Mouse (Mus musculus) liver, embryonic 14.5 days (tissue): Measurements from ENCODE around the gene C2cd4c. TPM values are rescaled to one million over a fixed set of nuclear protein-coding genes. Genes with fewer than 3 reads are reported as not detected.

Source experiments
- ATAC-seq: fragments of 200-750 bp; cut with Nextera tagmentation; 2 replicates; pipeline ENCODE4 v1.8.0; 2017; ENCODE audit warnings: moderate number of reproducible peaks, mild to moderate bottlenecking, moderate library complexity; ENCODE audit not compliant: insufficient read depth
- DNase-seq, 3 experiments: peaks; one replicate each; pipeline ENCODE4 v3.0.0-alpha.2; 2012 to 2013; ENCODE audit warnings: low read depth in 3 of 3, low spot score in 3 of 3
- H3K27ac ChIP-seq: fragments of 300-500 bp; sonication (generic); 2 replicates; pipeline ENCODE4 v1.5.1; 2014; ENCODE audit warnings: moderate library complexity, mild to moderate bottlenecking, control low read depth, inconsistent platforms
- H3K27me3 ChIP-seq: fragments of 300-500 bp; sonication (generic); 2 replicates; pipeline ENCODE4 v1.6.1; 2014; ENCODE audit warnings: mild to moderate bottlenecking, low read length, moderate library complexity; ENCODE audit not compliant: control insufficient read depth, insufficient read depth
- H3K36me3 ChIP-seq: fragments of 300-500 bp; sonication (generic); replicated peaks from 2 replicates; pipeline ENCODE4 v1.6.1; 2014; ENCODE audit warnings: low read depth; ENCODE audit not compliant: control insufficient read depth, insufficient read depth
- H3K4me1 ChIP-seq, 2 experiments: fragments of 200-500 bp in 1 of 2; fragments of 300-500 bp in 1 of 2; sonication (generic) in 1 of 2; replicated peaks; 2 replicates each; pipeline ENCODE4 v1.6.1; 2012 to 2014; ENCODE audit warnings: antibody characterized with exemption in 1 of 2, inconsistent platforms in 1 of 2, low read length in 1 of 2; ENCODE audit not compliant: control insufficient read depth in 2 of 2, insufficient read depth in 2 of 2
- H3K4me2 ChIP-seq: fragments of 300-500 bp; sonication (generic); 2 replicates; pipeline ENCODE4 v1.6.1; 2014; ENCODE audit warnings: low read depth, mild to moderate bottlenecking, control low read depth, moderate library complexity
- H3K4me3 ChIP-seq, 2 experiments: fragments of 200-500 bp in 1 of 2; fragments of 300-500 bp in 1 of 2; sonication (generic) in 1 of 2; 2 replicates each; pipeline ENCODE4 v1.5.1; 2012 to 2014; ENCODE audit warnings: low read depth in 2 of 2, low read length in 2 of 2, mild to moderate bottlenecking in 2 of 2, control low read depth in 1 of 2, inconsistent platforms in 1 of 2, moderate library complexity in 1 of 2; ENCODE audit not compliant: insufficient read depth in 1 of 2
- H3K9ac ChIP-seq: fragments of 300-500 bp; sonication (generic); replicated peaks from 2 replicates; pipeline ENCODE4 v1.6.1; 2014; ENCODE audit warnings: mild to moderate bottlenecking, control low read depth, moderate library complexity
- H3K9me3 ChIP-seq: fragments of 300-500 bp; sonication (generic); 2 replicates; pipeline ENCODE4 v1.6.1; 2016; ENCODE audit warnings: low read length, mixed read lengths; ENCODE audit not compliant: control insufficient read depth
- CTCF ChIP-seq: IDR thresholded peaks from 2 replicates; pipeline ENCODE4 v1.5.1; 2016; ENCODE audit warnings: antibody characterized with exemption, low read depth, control low read depth
- EP300 ChIP-seq: IDR thresholded peaks from 2 replicates; pipeline ENCODE4 v1.6.1; 2016; ENCODE audit warnings: antibody characterized with exemption, low read depth
- WGBS: fragments of 180-500 bp; shearing (Covaris S2); extraction: QIAGEN DNeasy Blood & Tissue Kit; methylation state at CpG from one replicate; pipeline ENCODE4 v1.1.7; 2014; ENCODE audit not compliant: insufficient replicate concordance; 5-methylcytosine and 5-hydroxymethylcytosine counted together
- polyA plus RNA-seq, 2 experiments: library from polyadenylated mRNA; depleted of rRNA in 1 of 2; stranded (reverse) in 1 of 2; unstranded in 1 of 2; fragments of >200 nt; fragmentation: Nextera tagmentation in 1 of 2; extraction: Ambion mirVana in 1 of 2; gene quantifications; 2 replicates each; pipeline versions ENCODE4 v1.2.1 to v1.2.3; 2012 to 2014

C2cd4c gene
- polyA plus RNA-seq, 2 experiments = 0.01 TPM; not detected in 1

DNA sequence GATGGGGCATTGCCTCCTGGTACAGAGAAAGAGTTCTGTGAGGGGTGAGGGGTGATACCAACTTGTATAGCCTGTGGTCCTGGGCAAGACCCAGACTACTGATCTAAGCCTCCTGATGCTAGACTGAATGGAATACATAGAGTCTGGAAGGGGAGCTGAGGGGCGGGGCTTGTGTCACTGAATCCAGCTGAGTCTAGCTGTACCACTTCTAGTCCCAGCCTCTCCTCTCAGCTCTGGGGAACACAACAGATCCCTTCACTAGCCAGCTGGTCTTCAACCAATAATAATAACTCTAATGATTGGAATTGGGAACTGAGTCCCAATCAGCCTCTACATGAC lies 449 bp upstream of the C2cd4c start:
- TF ChIP-seq EP300 (no peak), CTCF (no peak)
- DNase-seq = no peak
- 33% methylated on average over 1 of the region's 1 CpGs for WGBS
- Histone ChIP-seq H3K4me3 (no peak overlapping the region), H3K9me3 (no peaks in the 10 kb centered on the region), H3K4me1 (no peaks in the 10 kb centered on the region), H3K9ac (no peak overlapping the region), H3K27me3 (peaks cover 23% of the 10 kb centered on the region), H3K27ac (no peak overlapping the region), H3K4me2 (no peak overlapping the region), H3K36me3 (no peaks in the 10 kb centered on the region)
- ATAC-seq = 0 out of 2 replicates have a peak, but pooled peaks have one; percentile 5

GRCm38 (mm10) chr10:79612192-79613135 lies 1.4 kb downstream of the C2cd4c start:
- TF ChIP-seq CTCF (peak; percentile 40), EP300 (no peak)
- Histone ChIP-seq H3K9ac (no peak overlapping the region), H3K27ac (no peak overlapping the region), H3K27me3 (peaks cover 23% of the 10 kb centered on the region), H3K4me1 (no peaks in the 10 kb centered on the region), H3K9me3 (no peaks in the 10 kb centered on the region), H3K36me3 (no peaks in the 10 kb centered on the region), H3K4me3 (no peak overlapping the region), H3K4me2 (no peak overlapping the region)
- 14% methylated on average over 51 of the region's 51 CpGs for WGBS
- DNase-seq = no peak
- ATAC-seq = no peak

DNA sequence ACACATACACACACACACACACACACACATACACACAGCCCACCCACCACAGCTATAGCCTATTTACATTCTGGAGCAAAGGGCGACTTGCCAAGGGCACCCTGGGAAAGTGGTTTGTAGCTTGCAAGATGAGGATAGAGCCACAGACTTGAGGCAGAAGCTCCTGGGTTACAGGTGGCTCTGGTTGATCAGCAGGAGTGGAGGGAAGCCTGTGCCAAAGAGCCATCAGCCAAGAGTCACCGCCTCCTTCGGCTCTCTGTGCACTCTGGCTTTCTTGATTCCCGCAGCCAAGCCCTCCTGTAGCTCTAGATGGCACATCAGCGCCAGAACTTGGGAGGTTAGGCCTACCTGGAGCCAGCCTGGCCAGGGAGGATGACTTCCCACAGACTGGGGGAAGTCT lies 2.5 kb downstream of the C2cd4c start:
- Histone ChIP-seq H3K27me3 (peaks cover 23% of the 10 kb centered on the region), H3K4me2 (no peak overlapping the region), H3K4me1 (no peaks in the 10 kb centered on the region), H3K9me3 (no peaks in the 10 kb centered on the region), H3K27ac (no peak overlapping the region), H3K36me3 (no peaks in the 10 kb centered on the region), H3K9ac (no peak overlapping the region), H3K4me3 (no peak overlapping the region)
- TF ChIP-seq EP300 (no peak), CTCF (no peak)
- ATAC-seq (no peak), DNase-seq (no peak)
- WGBS = 39% methylated on average over 5 of the region's 5 CpGs

DNA sequence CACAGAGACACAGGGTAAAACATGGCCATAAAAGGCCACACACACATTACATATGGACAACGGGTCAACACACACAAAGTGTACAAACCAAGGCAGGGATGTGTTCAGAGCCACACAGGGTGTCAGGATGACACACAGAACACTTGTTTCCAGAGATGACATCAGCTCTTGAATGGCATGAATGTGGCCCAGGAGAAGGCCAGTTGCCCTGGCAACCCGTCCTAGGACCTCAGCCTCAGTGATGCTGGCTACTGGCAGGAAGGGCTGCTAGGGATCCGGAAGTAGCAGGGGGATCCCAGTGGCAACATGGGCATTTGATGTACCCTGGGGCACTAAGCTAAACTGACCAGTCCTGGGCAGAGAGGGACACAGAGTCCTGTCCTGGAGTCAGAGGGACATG lies 4.5 kb downstream of the C2cd4c start:
- ATAC-seq (no peak), DNase-seq (no peak)
- H3K27me3 ChIP-seq = peaks cover 23% of the 10 kb centered on the region
- TF ChIP-seq EP300 = no peak
- no peak overlapping the region for H3K9ac ChIP-seq
- no peaks in the 10 kb centered on the region for H3K36me3 ChIP-seq
- no peak overlapping the region for H3K4me3 ChIP-seq
- H3K4me1 ChIP-seq = no peaks in the 10 kb centered on the region
- 57% methylated on average over 3 of the region's 3 CpGs for WGBS
- H3K4me2 ChIP-seq = no peak overlapping the region
- H3K27ac ChIP-seq = no peak overlapping the region
- no peaks in the 10 kb centered on the region for H3K9me3 ChIP-seq

GRCm38 (mm10) chr10:79607892-79608291 lies 5.9 kb downstream of the C2cd4c start:
- Histone ChIP-seq H3K4me1 (no peaks in the 10 kb centered on the region), H3K27ac (no peak overlapping the region), H3K27me3 (peaks cover 12% of the 10 kb centered on the region), H3K36me3 (no peaks in the 10 kb centered on the region), H3K4me2 (no peak overlapping the region), H3K4me3 (no peak overlapping the region), H3K9me3 (no peaks in the 10 kb centered on the region), H3K9ac (no peak overlapping the region)
- no peak for ATAC-seq
- DNase-seq = no peak
- no peak for TF ChIP-seq CTCF
- no peak for TF ChIP-seq EP300
- WGBS = 28% methylated on average over 2 of the region's 2 CpGs
